Mouse (Mus musculus) midbrain, embryonic 16.5 days (tissue): ENCODE data around the gene Vmn1r44. TPM values are rescaled to one million over a fixed set of nuclear protein-coding genes. Genes with fewer than 3 reads are reported as not detected.
"Not testable (repeated sequence)": the region's sequence is repeated elsewhere in the genome, so short reads cannot be mapped to it uniquely, and the experiment has no call there.

Experiments used
- ATAC-seq: fragments of 200-750 bp; cut with Nextera tagmentation; 2 replicates; pipeline ENCODE4 v1.8.0; 2017; ENCODE audit warnings: moderate TSS enrichment
- H3K27ac ChIP-seq: fragments of 300-500 bp; sonication (generic); 2 replicates; pipeline ENCODE4 v1.5.1; 2014; ENCODE audit warnings: mild to moderate bottlenecking, low read length, mixed read lengths
- H3K27me3 ChIP-seq: fragments of 300-500 bp; sonication (generic); 2 replicates; pipeline ENCODE4 v1.6.1; 2014; ENCODE audit warnings: low read depth, low read length, mixed read lengths; ENCODE audit not compliant: control insufficient read depth, insufficient read depth
- H3K36me3 ChIP-seq: fragments of 300-500 bp; sonication (generic); 2 replicates; pipeline ENCODE4 v1.6.1; 2014; ENCODE audit warnings: mild to moderate bottlenecking, low read length, moderate library complexity, mixed read lengths; ENCODE audit not compliant: control insufficient read depth, insufficient read depth
- H3K4me1 ChIP-seq: fragments of 300-500 bp; sonication (generic); 2 replicates; pipeline ENCODE4 v1.6.1; 2014; ENCODE audit warnings: mild to moderate bottlenecking, low read length, mixed read lengths; ENCODE audit not compliant: control insufficient read depth, insufficient read depth
- H3K4me2 ChIP-seq: fragments of 300-500 bp; sonication (generic); 2 replicates; pipeline ENCODE4 v1.6.1; 2014; ENCODE audit warnings: mild to moderate bottlenecking, low read length, mixed read lengths
- H3K4me3 ChIP-seq: fragments of 300-500 bp; sonication (generic); 2 replicates; pipeline ENCODE4 v1.5.1; 2014; ENCODE audit warnings: low read depth, mild to moderate bottlenecking, low read length, moderate library complexity, mixed read lengths
- H3K9ac ChIP-seq: fragments of 300-500 bp; sonication (generic); 2 replicates; pipeline ENCODE4 v1.6.1; 2014; ENCODE audit warnings: low read depth, low read length, mixed read lengths
- H3K9me3 ChIP-seq: fragments of 300-500 bp; sonication (generic); replicated peaks from 2 replicates; pipeline ENCODE4 v1.6.1; 2014; ENCODE audit warnings: mild to moderate bottlenecking, low read length, mixed read lengths; ENCODE audit not compliant: control insufficient read depth, poor library complexity, severe bottlenecking
- WGBS: fragments of 180-500 bp; shearing (Covaris S2); extraction: QIAGEN DNeasy Blood & Tissue Kit; methylation state at CpG from one replicate; pipeline ENCODE4 v1.1.7; 2014; 5-methylcytosine and 5-hydroxymethylcytosine counted together
- polyA plus RNA-seq: library from polyadenylated mRNA; unstranded; fragments of >200 nt; fragmentation: Nextera tagmentation; extraction: Ambion mirVana; gene quantifications from 2 replicates; pipeline ENCODE4 v1.2.1, GENCODE M21; 2015

Vmn1r44 gene
- polyA plus RNA-seq, 1 experiment from 2014 or later: not detected

- Histone ChIP-seq H3K9me3 (no peaks in the 10 kb centered on the region; the same call in 1 of the 2 replicates), H3K36me3 (no peaks in the 10 kb centered on the region), H3K4me2 (no peak overlapping the region), H3K27me3 (no peaks in the 10 kb centered on the region), H3K4me3 (no peak overlapping the region), H3K27ac (no peak overlapping the region), H3K4me1 (no peaks in the 10 kb centered on the region), H3K9ac (no peak overlapping the region)
- whole genome bisulfite sequencing: 52% methylated on average over 2 of the region's 2 CpGs
- no peak for ATAC-seq
These were observed 352 bp downstream of the Vmn1r44 start for GRCm38 (mm10) chr6:89883812-89884211.

GRCm38 (mm10) chr6:89940498-89940897 is 57.0 kb downstream of the Vmn1r44 start, which contains the start of gene Vmn1r45:
Gene Vmn1r45, minus strand, starts transcription at chr6:89940598.
- not testable (repeated sequence) for H3K9ac ChIP-seq, H3K4me3 ChIP-seq, ATAC-seq, H3K4me2 ChIP-seq, H3K27me3 ChIP-seq, H3K4me1 ChIP-seq, H3K9me3 ChIP-seq, H3K36me3 ChIP-seq, H3K27ac ChIP-seq
- WGBS: 94% methylated on average over 2 of the region's 2 CpGs

GRCm38 (mm10) chr6:89940926-89941325 is 57.5 kb downstream of the Vmn1r44 start:
- Histone ChIP-seq H3K4me3 (no peak overlapping the region), H3K9ac (no peak overlapping the region), H3K27ac (no peak overlapping the region), H3K27me3 (no peaks in the 10 kb centered on the region), H3K36me3 (no peaks in the 10 kb centered on the region), H3K4me1 (no peaks in the 10 kb centered on the region), H3K9me3 (no peaks in the 10 kb centered on the region), H3K4me2 (no peak overlapping the region)
- WGBS: 79% methylated on average over 2 of the region's 2 CpGs
- ATAC-seq: no peak

Other genes starting within 250 kb of the Vmn1r44 start
- 15.4 and 15.5 TPM in 2 replicates for gene Txnrd3, start 239.7 kb upstream of the Vmn1r44 start, polyA plus RNA-seq
- gene Vmn1r40, start 176.1 kb upstream of the Vmn1r44 start, polyA plus RNA-seq: not detected in 2 replicates
- gene Vmn1r41, start 142.9 kb upstream of the Vmn1r44 start, polyA plus RNA-seq: not detected in 2 replicates
- not detected in 2 replicates for gene Vmn1r42, start 7.2 kb upstream of the Vmn1r44 start, polyA plus RNA-seq
- 0.01 TPM in 1 of 2 replicates, not detected in the other for gene Vmn1r43, start 7.2 kb upstream of the Vmn1r44 start, polyA plus RNA-seq
- not detected in 2 replicates for gene Vmn1r45, start 56.9 kb downstream of the Vmn1r44 start, polyA plus RNA-seq
- not detected in 2 replicates for gene Vmn1r46, start 85.7 kb downstream of the Vmn1r44 start, polyA plus RNA-seq
- gene Vmn1r47, start 132.5 kb downstream of the Vmn1r44 start, polyA plus RNA-seq: not detected in 2 replicates
- gene Vmn1r48, start 153.2 kb downstream of the Vmn1r44 start, polyA plus RNA-seq: not detected in 2 replicates
- gene Vmn1r49, start 194.8 kb downstream of the Vmn1r44 start, polyA plus RNA-seq: not detected in 2 replicates
- not detected in 2 replicates for gene Vmn1r50, start 217.8 kb downstream of the Vmn1r44 start, polyA plus RNA-seq
- gene Vmn1r51, start 238.9 kb downstream of the Vmn1r44 start, polyA plus RNA-seq: 0.05 TPM in 1 of 2 replicates, not detected in the other